22 mouse cellular contexts compared by ENCODE assay signal in the genomic region with DNA sequence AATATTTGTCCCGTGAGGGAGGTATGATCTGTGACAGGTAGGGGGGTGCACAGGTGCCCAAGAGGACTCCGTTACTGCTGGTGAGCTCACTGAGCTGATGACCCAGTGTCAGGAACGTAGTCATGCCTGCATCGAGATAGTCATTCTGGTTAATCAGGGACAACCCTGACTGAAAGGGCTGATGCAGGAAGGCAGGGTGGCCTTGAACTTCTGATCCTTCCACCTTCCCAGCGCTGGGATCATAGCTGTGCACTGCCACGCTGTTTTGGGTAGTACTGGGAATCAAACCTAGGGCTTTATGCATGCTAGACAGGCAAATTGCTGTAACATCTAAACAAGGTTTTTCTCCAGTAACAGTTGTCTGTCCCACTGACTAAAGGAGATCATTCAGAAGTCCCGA.
DNase-seq lines count a peak whose midpoint lies in the region; ATAC-seq and TF ChIP-seq lines count a peak whose summit lies in the region.
"Had no signal": no experiment of that assay in that cellular context is flagged by ENCODE, and none has a peak within 500 bp of the region (broad histone marks: within the 10 kb centered on the region; RNA-seq: fewer than 3 reads in every experiment).

No protein-coding gene starts in this region.

- no peak overlapping the region for H3K4me3 ChIP-seq in intestine, embryonic 14.5 days (ENCODE audit: low read depth, low read length)
- no peak overlapping the region for H3K4me3 ChIP-seq in intestine, embryonic 16.5 days (ENCODE audit: low read length)
- H3K4me3 ChIP-seq in small intestine, adult 2 months (ENCODE audit: low read depth, low read length): no peak overlapping the region
- H3K4me3 ChIP-seq: embryonic facial prominence, embryonic 10.5 days; embryonic facial prominence, embryonic 12.5 days; forebrain, embryonic 13.5 days; forebrain, embryonic 15.5 days had no signal

- 75% methylated on average over 7 of the region's 7 CpGs for WGBS in intestine, embryonic 14.5 days
- 84% methylated on average over 7 of the region's 7 CpGs for WGBS in intestine, embryonic 16.5 days
- WGBS in small intestine, adult 2 months: 86% methylated on average over 7 of the region's 7 CpGs

- H3K27ac ChIP-seq in intestine, embryonic 14.5 days (ENCODE audit: low read depth): peak overlapping the region; percentile 34
- no peak overlapping the region for H3K27ac ChIP-seq in intestine, embryonic 16.5 days (ENCODE audit: low read length)
- H3K27ac ChIP-seq in small intestine, adult 2 months (ENCODE audit: insufficient read depth, low read depth, low read length): peak overlapping the region; percentile 34; the same call in 1 of the 2 replicates
- H3K27ac ChIP-seq: embryonic facial prominence, embryonic 10.5 days; embryonic facial prominence, embryonic 12.5 days; forebrain, embryonic 13.5 days; forebrain, embryonic 15.5 days had no signal

- TF ChIP-seq CTCF in small intestine, adult 2 months (IDR thresholded peaks at IDR 0.05; ENCODE audit: extremely low read depth, insufficient read length, insufficient replicate concordance, low read depth, low read length): no peak

- no peak for ATAC-seq in intestine, embryonic 14.5 days (replicated peaks; ENCODE audit: low FRiP score, low TSS enrichment, low read depth)
- no peak for ATAC-seq in intestine, embryonic 16.5 days
- ATAC-seq: activated CD4-positive, CD25-positive, alpha-beta regulatory T cell, adult 4 months; CD4-positive, CD25-positive, alpha-beta regulatory T cell, adult 4 months; forebrain, embryonic 13.5 days; forebrain, embryonic 15.5 days; forebrain, postnatal 0 days; Patski had no signal

- DNase-seq in adrenal gland, adult 2 months: peak; percentile 61
- no peak for DNase-seq in adrenal gland, postnatal 14 days
- DNase-seq in intestine, embryonic 14.5 days (ENCODE audit: low spot score): no peak
- DNase-seq: adrenal gland, postnatal 10 days; B cell, adult 2 months; cerebellum, adult 11-12 months; cerebellum, adult 2 months; cerebellum, adult 9-10 months; cerebellum, postnatal 10 days; cerebellum, postnatal 25 days; forebrain, postnatal 0 days had no signal

- no peak for TF ChIP-seq POLR2A in small intestine, adult 2 months (IDR thresholded peaks at IDR 0.05; ENCODE audit: low read depth, low read length)

- H3K36me3 ChIP-seq in intestine, embryonic 14.5 days (ENCODE audit: control insufficient read depth, insufficient read depth, low read length): no peaks in the 10 kb centered on the region
- no peaks in the 10 kb centered on the region for H3K36me3 ChIP-seq in intestine, embryonic 16.5 days (ENCODE audit: control insufficient read depth, insufficient read depth, low read length)
- no peaks in the 10 kb centered on the region for H3K36me3 ChIP-seq in small intestine, adult 2 months (ENCODE audit: control insufficient read depth, insufficient read depth, low read length)
- H3K36me3 ChIP-seq: embryonic facial prominence, embryonic 10.5 days; embryonic facial prominence, embryonic 12.5 days; forebrain, embryonic 15.5 days; G1E had no signal

- H3K4me2 ChIP-seq in intestine, embryonic 14.5 days (ENCODE audit: low read length): no peak overlapping the region
- H3K4me2 ChIP-seq in intestine, embryonic 16.5 days (ENCODE audit: low read depth, low read length): no peak overlapping the region
- H3K4me2 ChIP-seq: embryonic facial prominence, embryonic 12.5 days; forebrain, embryonic 13.5 days; forebrain, embryonic 15.5 days had no signal

- H3K9ac ChIP-seq in intestine, embryonic 14.5 days (ENCODE audit: low read length): no peak overlapping the region
- H3K9ac ChIP-seq in intestine, embryonic 16.5 days (ENCODE audit: low read depth, low read length): no peak overlapping the region
- H3K9ac ChIP-seq: embryonic facial prominence, embryonic 12.5 days; forebrain, embryonic 13.5 days; forebrain, embryonic 15.5 days; forebrain, postnatal 0 days had no signal

- no peaks in the 10 kb centered on the region for H3K27me3 ChIP-seq in intestine, embryonic 14.5 days (replicated peaks; ENCODE audit: control insufficient read depth, insufficient read depth, low read length)
- H3K27me3 ChIP-seq in intestine, embryonic 16.5 days (replicated peaks; ENCODE audit: control insufficient read depth, insufficient read depth, low read length): no peaks in the 10 kb centered on the region
- no peaks in the 10 kb centered on the region for H3K27me3 ChIP-seq in small intestine, adult 2 months (ENCODE audit: control insufficient read depth, insufficient read depth, low read length)
- H3K27me3 ChIP-seq: CH12.LX; embryonic facial prominence, embryonic 12.5 days; forebrain, embryonic 13.5 days; forebrain, embryonic 15.5 days had no signal

- no peaks in the 10 kb centered on the region for H3K9me3 ChIP-seq in intestine, embryonic 14.5 days (ENCODE audit: control insufficient read depth, low read length)
- H3K9me3 ChIP-seq in intestine, embryonic 16.5 days (ENCODE audit: control insufficient read depth, low read length): no peaks in the 10 kb centered on the region
- H3K9me3 ChIP-seq: embryonic facial prominence, embryonic 10.5 days; embryonic facial prominence, embryonic 12.5 days; forebrain, embryonic 13.5 days; forebrain, embryonic 15.5 days; G1E had no signal

- H3K4me1 ChIP-seq in intestine, embryonic 14.5 days (replicated peaks; ENCODE audit: control insufficient read depth, insufficient read depth, low read length): peaks cover 13% of the 10 kb centered on the region
- peaks cover 10% of the 10 kb centered on the region for H3K4me1 ChIP-seq in intestine, embryonic 16.5 days (ENCODE audit: control insufficient read depth, insufficient read depth, low read length)
- peaks cover 5% of the 10 kb centered on the region; the same call in 1 of the 2 replicates for H3K4me1 ChIP-seq in small intestine, adult 2 months (ENCODE audit: control insufficient read depth, insufficient read depth, insufficient read length, low read length)
- H3K4me1 ChIP-seq: forebrain, embryonic 13.5 days; forebrain, embryonic 15.5 days had no signal
